ENCODE assay signal across 22 mouse cellular contexts in genomic region chr3:148381057-148381456, GRCm38 (mm10).
DNase-seq lines count a peak whose midpoint lies in the region; ATAC-seq and TF ChIP-seq lines count a peak whose summit lies in the region.
"Had no signal": no experiment of that assay in that cellular context is flagged by ENCODE, and none has a peak within 500 bp of the region (broad histone marks: within the 10 kb centered on the region; RNA-seq: fewer than 3 reads in every experiment).

No protein-coding gene starts in this region.

- peak; percentile 43 for DNase-seq in 3134 (ENCODE audit: extremely low read depth, insufficient read length, low spot score)
- peak; percentile 46 for DNase-seq in 3T3-L1 (ENCODE audit: low read depth, low spot score)
- peak; percentile 53 for DNase-seq in Patski (ENCODE audit: low read depth, low spot score)
- no peak for DNase-seq in kidney, postnatal 36 days
- DNase-seq in layer of hippocampus, postnatal 10 days (ENCODE audit: low spot score in 2 of 2): no peak
- DNase-seq: adrenal gland, postnatal 10 days; cerebellum, adult 11-12 months; cerebellum, adult 9-11 months; embryo, embryonic 11 days; forebrain, postnatal 0 days; gastrocnemius, postnatal 14 days; heart, adult 11 months; heart, postnatal 36 days had no signal

- no peak for ATAC-seq in Patski
- ATAC-seq in megakaryocyte progenitor cell, adult 5-6 weeks (replicated peaks; ENCODE audit: poor library complexity): peak; percentile 65
- ATAC-seq in cerebellum, adult (ENCODE audit: insufficient number of reproducible peaks, low FRiP score, low TSS enrichment): no peak
- ATAC-seq: forebrain, embryonic 13.5 days; forebrain, postnatal 0 days; hindbrain, embryonic 16.5 days; inflammation-experienced regulatory T-cells, adult 6 months; intestine, postnatal 0 days had no signal

- POLR2A ChIA-PET in Patski (lab: Charles Lee): interaction anchor here (0.5 kb wide), 1 partner anchor 1297 kb away, joined by 4 read pairs; no protein-coding TSS in a partner anchor

- in situ Hi-C loops in Patski (cut with MboI; ENCODE audit: low pct_unique_long_range_greater_than_20kb): no loop called here

- CTCF ChIA-PET in Patski (lab: Charles Lee): interaction anchor here (0.8 kb wide), 1 partner anchor 605 kb away, joined by 3 read pairs; no protein-coding TSS in a partner anchor

- no peak for TF ChIP-seq CTCF in Patski (IDR thresholded peaks at IDR 0.05)

- H3K27me3 ChIP-seq in Patski: no peaks in the 10 kb centered on the region
- H3K27me3 ChIP-seq: embryonic facial prominence, embryonic 12.5 days; forebrain, embryonic 13.5 days; heart, embryonic 13.5 days; hindbrain, embryonic 12.5 days had no signal

Comparison
In these comparisons a context has a peak if more than half of its experiments do, and no peak if none do; other contexts are left out.
1. DNase-seq: peak in 3134 (single experiment), 3T3-L1 (single experiment) and Patski (single experiment); none in kidney, postnatal 36 days (0 of 2) and layer of hippocampus, postnatal 10 days (0 of 2).